Mouse (Mus musculus) cortical plate, adult 2 months (tissue): ENCODE results near the gene Ift43.

ENCODE experiments used
- CTCF ChIP-seq: fragments of 200-500 bp; IDR thresholded peaks from 2 replicates; pipeline ENCODE4 v1.5.1; 2011; ENCODE audit warnings: mild to moderate bottlenecking, control low read depth, low read length; ENCODE audit not compliant: insufficient read depth; ENCODE audit errors: extremely low read depth
- POLR2A ChIP-seq: fragments of 200-500 bp; IDR thresholded peaks from 2 replicates; pipeline ENCODE4 v1.6.1; 2011; ENCODE audit warnings: mild to moderate bottlenecking, low read length, control low read depth; ENCODE audit not compliant: insufficient read depth; ENCODE audit errors: extremely low read depth

DNA sequence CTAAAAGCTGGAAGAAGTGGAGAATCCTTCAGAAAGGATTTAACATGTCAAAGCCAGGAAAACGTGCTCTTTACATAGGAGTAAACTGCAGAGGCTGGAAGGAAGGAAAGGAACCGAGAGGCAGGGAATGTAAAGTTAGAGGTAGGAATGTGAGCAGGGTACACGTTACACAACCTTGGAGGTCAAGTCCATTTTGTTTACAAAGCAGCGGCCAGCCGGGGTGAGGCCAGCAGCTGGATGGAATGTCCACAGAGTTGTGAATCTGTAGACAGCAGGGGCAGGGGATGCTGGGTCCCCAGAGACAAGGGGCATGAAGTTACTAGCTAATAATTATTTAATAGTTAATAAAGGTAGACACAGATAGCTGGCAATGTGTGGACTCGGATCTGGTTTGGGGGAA lies 45.8 kb downstream of the Ift43 start:
- TF ChIP-seq POLR2A (no peak), CTCF (no peak)
